Mouse (Mus musculus) lung, embryonic 14.5 days (tissue): Measurements from ENCODE around the gene Poldip3. TPM values are rescaled to one million over a fixed set of nuclear protein-coding genes. Genes with fewer than 3 reads are reported as not detected.

ENCODE experiments used
- ATAC-seq: fragments of 200-750 bp; cut with Nextera tagmentation; 2 replicates; pipeline ENCODE4 v1.8.0; 2017; ENCODE audit warnings: mild to moderate bottlenecking, moderate TSS enrichment, moderate library complexity; ENCODE audit not compliant: insufficient read depth
- DNase-seq: peaks from one replicate; pipeline ENCODE4 v3.0.0-alpha.2; 2015
- H3K27ac ChIP-seq: fragments of 300-500 bp; sonication (generic); 2 replicates; pipeline ENCODE4 v1.5.1; 2014; ENCODE audit warnings: low read depth, mild to moderate bottlenecking, moderate library complexity
- H3K27me3 ChIP-seq: fragments of 300-500 bp; sonication (generic); 2 replicates; pipeline ENCODE4 v1.6.1; 2014; ENCODE audit warnings: low read length, control low read depth; ENCODE audit not compliant: insufficient read depth
- H3K36me3 ChIP-seq: fragments of 300-500 bp; sonication (generic); 2 replicates; pipeline ENCODE4 v1.6.1; 2014; ENCODE audit warnings: control low read depth; ENCODE audit not compliant: insufficient read depth
- H3K4me1 ChIP-seq: fragments of 300-500 bp; sonication (generic); 2 replicates; pipeline ENCODE4 v1.6.1; 2014; ENCODE audit warnings: antibody characterized with exemption, control low read depth; ENCODE audit not compliant: insufficient read depth
- H3K4me2 ChIP-seq: fragments of 300-500 bp; sonication (generic); 2 replicates; pipeline ENCODE4 v1.6.1; 2014; ENCODE audit warnings: mild to moderate bottlenecking
- H3K4me3 ChIP-seq: fragments of 300-500 bp; sonication (generic); 2 replicates; pipeline ENCODE4 v1.5.1; 2014; ENCODE audit warnings: low read depth, low read length
- H3K9ac ChIP-seq: fragments of 300-500 bp; sonication (generic); 2 replicates; pipeline ENCODE4 v1.6.1; 2014
- H3K9me3 ChIP-seq: fragments of 300-500 bp; sonication (generic); 2 replicates; pipeline ENCODE4 v1.6.1; 2016; ENCODE audit warnings: low read depth, low read length, control low read depth
- CTCF ChIP-seq: IDR thresholded peaks from 2 replicates; pipeline ENCODE4 v1.5.1; 2016; ENCODE audit warnings: antibody characterized with exemption, low read depth
- whole genome bisulfite sequencing: fragments of 180-500 bp; shearing (Covaris S2); extraction: QIAGEN DNeasy Blood & Tissue Kit; methylation state at CpG from one replicate; pipeline ENCODE4 v1.1.7; 2014; 5-methylcytosine and 5-hydroxymethylcytosine counted together
- polyA plus RNA-seq: library from polyadenylated mRNA; unstranded; fragments of >200 nt; fragmentation: Nextera tagmentation; extraction: Ambion mirVana; gene quantifications from 2 replicates; pipeline ENCODE4 v1.2.1, GENCODE M21; 2014

Poldip3 gene
- polyA plus RNA-seq, 1 experiment from 2014 or later: 162 TPM

DNA sequence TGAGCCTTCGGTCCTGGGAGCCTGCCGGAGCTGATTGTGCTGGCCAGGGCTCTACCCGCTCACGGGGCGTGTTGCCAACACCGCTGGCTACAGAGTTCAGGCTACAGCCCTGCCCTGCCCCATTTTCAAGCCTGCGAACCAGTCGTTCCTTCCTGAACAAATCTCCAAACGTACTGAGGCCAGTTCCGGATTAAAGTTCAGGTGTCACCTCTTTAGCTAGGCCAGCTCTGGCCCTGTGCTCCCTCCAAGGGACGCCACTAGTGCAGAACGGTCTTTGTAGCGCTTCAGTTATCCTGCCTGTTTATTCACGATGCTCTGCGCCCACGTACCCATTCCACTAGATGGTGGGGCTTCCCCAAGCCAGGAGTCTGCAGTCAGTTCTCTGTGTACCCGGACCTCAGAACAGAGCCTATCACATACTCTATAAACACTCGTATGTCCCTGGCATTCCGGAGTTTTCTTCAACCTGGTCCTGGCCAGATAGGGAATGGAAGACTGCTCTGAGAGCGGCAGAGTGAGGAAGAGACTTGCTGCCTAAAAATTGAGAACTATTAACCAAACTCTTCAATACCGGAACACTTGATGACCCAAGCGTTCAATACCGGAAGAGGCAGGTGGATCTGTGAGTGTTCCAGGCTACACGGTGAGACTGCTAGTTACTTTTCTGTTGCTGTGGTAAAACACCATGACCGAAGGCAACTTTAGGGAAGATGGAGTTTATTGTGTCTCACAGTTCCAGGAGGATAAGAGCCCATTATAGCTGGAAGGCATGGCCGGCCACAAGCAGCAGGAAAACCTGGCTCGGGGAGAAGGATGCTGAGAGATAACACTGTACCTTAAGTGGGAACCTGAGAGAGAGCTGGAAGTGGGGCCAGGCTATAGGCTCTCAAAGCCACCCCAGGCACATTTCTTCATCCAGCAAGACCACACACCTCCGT is 23.6 kb upstream of the Poldip3 start, which contains the start of gene Cyb5r3:
TSS of gene Cyb5r3 (minus strand) at position 101 of the 938 bp plus-strand sequence.
- Histone ChIP-seq H3K9me3 (no peaks in the 10 kb centered on the region), H3K27me3 (no peaks in the 10 kb centered on the region), H3K27ac (peak within 1 kb of the TSS; percentile 87), H3K4me3 (peak within 1 kb of the TSS; percentile 89), H3K4me2 (peak within 1 kb of the TSS; percentile 72), H3K9ac (peak within 1 kb of the TSS; percentile 83), H3K4me1 (peaks cover 21% of the 10 kb centered on the region), H3K36me3 (no peaks in the 10 kb centered on the region)
- peak; percentile 27 for TF ChIP-seq CTCF
- 27% methylated on average over 28 of the region's 28 CpGs for WGBS
- peak; percentile 74 for ATAC-seq
- DNase-seq: no peak

DNA sequence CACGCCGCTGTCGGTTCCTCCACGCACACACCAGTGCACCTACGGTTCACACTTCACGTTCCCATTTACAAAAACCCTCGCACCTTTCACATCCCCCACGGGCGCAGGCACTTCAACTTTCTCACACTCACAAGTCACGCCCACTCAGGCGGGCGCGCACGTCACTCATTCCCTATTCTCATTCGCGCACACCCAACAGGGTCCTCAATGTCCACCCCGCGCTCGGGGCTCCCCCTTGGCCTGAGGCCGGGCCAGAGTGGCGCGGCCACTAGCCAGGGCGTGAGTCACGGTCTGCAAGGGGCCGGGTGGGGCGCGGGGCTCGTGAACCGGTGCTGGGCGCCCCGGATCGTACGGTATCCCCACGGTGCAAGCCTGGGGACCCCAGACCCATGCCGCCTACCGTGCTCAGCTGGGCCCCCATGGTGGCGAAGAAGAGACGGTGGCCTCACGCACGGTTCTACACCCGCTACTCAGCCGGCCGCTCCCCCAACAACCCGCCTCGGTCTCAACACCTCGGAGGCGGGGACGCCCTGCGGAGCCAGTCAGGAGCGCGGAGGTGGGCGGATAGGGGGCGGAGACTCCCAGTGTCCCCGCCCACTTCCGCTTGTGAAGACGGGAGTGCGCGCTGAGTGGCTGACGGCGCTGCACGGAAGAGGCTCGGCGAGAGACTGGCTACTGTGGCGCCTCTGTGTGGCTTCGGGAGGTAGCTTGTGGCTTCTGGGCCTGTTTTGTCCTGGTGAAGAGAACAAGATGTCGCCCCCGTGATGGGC is 22.7 kb upstream of the Poldip3 start:
- ATAC-seq: peak; percentile 95
- under 1% methylated on average over 67 of the region's 67 CpGs for WGBS
- peak; percentile 40 for TF ChIP-seq CTCF

DNA sequence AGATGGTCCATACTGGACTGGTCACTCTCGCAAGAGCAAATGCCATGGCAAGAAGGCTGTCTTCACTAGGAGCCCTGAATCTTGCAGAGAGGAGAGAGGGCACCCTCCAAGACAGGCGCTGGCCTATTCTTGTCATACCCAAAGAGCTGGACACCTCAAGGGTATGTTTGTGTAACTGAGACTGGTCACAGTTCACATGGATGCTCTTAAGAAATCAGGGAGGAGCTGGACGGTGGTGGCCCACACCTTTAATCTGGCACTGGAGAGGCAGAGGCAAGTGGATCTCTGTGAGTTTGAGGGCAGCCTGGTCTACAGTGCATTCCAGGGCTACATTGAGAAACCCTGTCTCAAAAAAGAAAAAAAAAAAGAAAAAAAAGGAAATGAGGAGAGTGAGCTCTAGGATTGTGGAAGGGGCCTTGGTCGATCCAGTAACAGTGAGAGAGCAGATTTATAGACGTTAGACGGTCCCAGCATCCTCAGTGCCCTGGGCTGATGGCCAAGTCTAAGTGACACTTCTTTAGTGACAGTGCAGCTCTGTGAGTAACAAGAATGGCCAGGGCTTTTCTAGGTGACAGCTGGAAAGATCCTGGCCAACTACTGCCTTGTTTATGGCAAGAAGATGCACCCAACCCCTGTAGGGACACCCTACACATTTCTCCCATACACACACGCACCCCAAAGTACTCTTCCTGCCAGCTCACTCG is 21.9 kb upstream of the Poldip3 start:
- DNase-seq (peak; percentile 84), ATAC-seq (no peak)
- no peak for TF ChIP-seq CTCF
- 34% methylated on average over 8 of the region's 8 CpGs for WGBS
- peak overlapping the region; percentile 83 for H3K9ac ChIP-seq
- peak overlapping the region; percentile 80; the same call in 1 of the 2 replicates for H3K27ac ChIP-seq
- H3K27me3 ChIP-seq: no peaks in the 10 kb centered on the region
- peaks cover 34% of the 10 kb centered on the region for H3K4me1 ChIP-seq
- peak overlapping the region; percentile 89 for H3K4me3 ChIP-seq
- H3K36me3 ChIP-seq: no peaks in the 10 kb centered on the region
- H3K4me2 ChIP-seq: peak overlapping the region; percentile 72
- H3K9me3 ChIP-seq: no peaks in the 10 kb centered on the region

More for the DNA sequence above, 22.7 kb upstream of the Poldip3 start:
- H3K4me1 ChIP-seq: peaks cover 30% of the 10 kb centered on the region
- peak overlapping the region; percentile 87 for H3K27ac ChIP-seq
- H3K9me3 ChIP-seq: no peaks in the 10 kb centered on the region
- H3K4me3 ChIP-seq: peak overlapping the region; percentile 89
- H3K4me2 ChIP-seq: peak overlapping the region; percentile 72
- peak; percentile 100 for DNase-seq
- no peaks in the 10 kb centered on the region for H3K27me3 ChIP-seq
- H3K9ac ChIP-seq: peak overlapping the region; percentile 83
- no peaks in the 10 kb centered on the region for H3K36me3 ChIP-seq

DNA sequence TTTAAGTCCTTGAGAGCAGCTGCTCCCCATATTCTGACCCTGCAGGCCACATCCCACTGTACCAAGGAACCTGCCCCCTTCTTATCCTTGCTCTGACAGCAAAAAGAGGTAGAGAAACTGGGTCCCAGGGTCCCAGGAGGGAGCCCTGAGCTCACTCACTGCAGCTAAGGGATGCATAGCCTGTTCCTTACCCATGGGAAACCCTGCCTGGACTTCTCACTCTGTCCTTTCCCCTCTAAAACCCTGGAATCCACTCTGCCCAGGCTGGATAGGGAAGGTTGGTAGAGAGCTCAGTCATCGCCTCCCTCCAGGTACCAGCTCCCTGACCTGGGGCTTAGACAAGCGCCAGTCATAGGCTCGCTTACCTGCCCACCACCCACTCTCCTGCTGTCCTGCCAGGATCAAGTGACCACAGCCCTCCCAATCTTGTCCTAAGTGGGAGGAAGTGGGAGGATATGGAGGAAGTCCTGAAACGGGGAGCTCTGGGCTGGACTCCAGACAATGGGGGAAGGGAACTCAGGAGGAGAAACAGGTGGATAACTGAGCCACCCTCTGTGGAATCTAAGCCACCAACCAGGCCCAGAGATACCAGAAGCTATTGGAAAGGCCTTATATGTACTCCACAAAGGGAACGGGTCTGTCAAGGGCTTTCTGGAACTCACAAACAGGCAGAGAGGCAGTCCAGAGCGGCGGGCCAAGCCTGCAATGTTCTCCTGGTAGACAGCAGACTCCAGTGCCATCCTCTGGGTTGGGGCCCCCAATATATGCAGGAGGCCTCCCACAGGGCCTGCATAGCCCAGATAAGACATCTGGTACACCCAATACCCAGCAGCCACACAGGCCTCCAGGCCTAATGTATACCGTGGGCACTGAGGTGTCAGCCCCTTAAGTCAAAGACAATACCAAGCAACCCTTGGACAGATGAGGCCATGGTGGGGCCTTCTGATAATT is 20.9 kb upstream of the Poldip3 start:
- Histone ChIP-seq H3K9me3 (no peaks in the 10 kb centered on the region), H3K27ac (peak overlapping the region; percentile 64; the same call in 1 of the 2 replicates), H3K27me3 (no peaks in the 10 kb centered on the region), H3K4me1 (peaks cover 34% of the 10 kb centered on the region), H3K4me2 (peak overlapping the region; percentile 72), H3K4me3 (peak overlapping the region; percentile 10; the same call in 1 of the 2 replicates), H3K9ac (peak overlapping the region; percentile 28; the same call in 1 of the 2 replicates), H3K36me3 (no peaks in the 10 kb centered on the region)
- DNase-seq: no peak
- WGBS: 72% methylated on average over 8 of the region's 8 CpGs
- no peak for TF ChIP-seq CTCF
- no peak for ATAC-seq

DNA sequence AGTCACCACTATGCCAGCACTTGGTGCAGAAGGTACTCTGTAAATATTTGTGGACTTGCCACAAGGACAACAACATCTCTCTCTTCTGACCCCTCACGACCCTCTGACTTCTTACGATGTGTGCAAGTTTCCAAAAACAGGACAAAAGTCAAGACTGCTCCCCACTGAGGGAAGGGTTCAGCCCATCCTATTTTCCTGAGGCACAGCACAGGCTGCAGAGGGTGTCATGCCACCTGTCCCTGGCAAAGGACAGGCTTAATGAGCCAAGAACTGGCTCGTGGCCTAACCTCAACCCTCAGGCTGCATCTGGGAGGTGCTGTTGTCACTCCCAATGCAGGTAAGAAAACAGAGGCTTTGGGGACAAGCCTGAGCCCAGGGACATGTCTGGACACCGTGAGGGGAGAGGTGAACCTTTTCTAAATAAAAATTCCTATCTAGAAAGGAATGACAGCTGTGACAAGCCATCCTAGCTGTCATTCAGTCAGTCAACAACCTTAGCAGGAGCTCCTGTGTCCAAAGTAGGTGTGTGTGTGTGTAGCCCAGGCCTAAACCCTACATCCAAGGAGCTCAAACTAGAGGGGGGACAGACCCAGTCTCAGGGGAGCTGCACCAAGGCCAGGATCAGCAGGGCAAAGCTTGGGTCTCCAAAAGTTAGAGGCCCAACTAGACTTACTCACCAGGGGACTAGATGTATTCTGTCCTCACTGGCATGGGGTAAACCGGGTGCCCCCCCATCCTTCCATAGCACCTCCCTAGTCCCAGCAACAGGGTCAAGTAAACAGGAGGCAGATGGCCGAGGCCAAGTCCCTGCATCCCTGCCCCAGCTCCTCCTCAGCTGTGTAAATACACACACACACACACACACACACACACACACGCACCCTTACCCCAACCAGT is 19.9 kb upstream of the Poldip3 start:
- Histone ChIP-seq H3K4me1 (peaks cover 34% of the 10 kb centered on the region), H3K4me3 (peak overlapping the region; percentile 10; the same call in 1 of the 2 replicates), H3K27me3 (no peaks in the 10 kb centered on the region), H3K4me2 (peak overlapping the region; percentile 72), H3K27ac (peak overlapping the region; percentile 64; the same call in 1 of the 2 replicates), H3K9ac (peak overlapping the region; percentile 28; the same call in 1 of the 2 replicates), H3K36me3 (0 out of 2 replicates have a peak, but pooled peaks cover 3% of the 10 kb centered on the region), H3K9me3 (no peaks in the 10 kb centered on the region)
- no peak for ATAC-seq
- no peak for TF ChIP-seq CTCF
- 63% methylated on average over 7 of the region's 7 CpGs for WGBS
- DNase-seq: no peak
